Mouse (Mus musculus) brain, embryonic 14.5 days (tissue): Measurements from ENCODE around the gene Cblb.

Source experiments
- CTCF ChIP-seq: fragments of 200-500 bp; IDR thresholded peaks from 2 replicates; pipeline ENCODE4 v1.5.1; 2012; ENCODE audit warnings: inconsistent platforms, mild to moderate bottlenecking, moderate library complexity, borderline replicate concordance; ENCODE audit not compliant: insufficient read depth, insufficient read length; ENCODE audit errors: extremely low read depth
- POLR2A ChIP-seq: fragments of 200-500 bp; IDR thresholded peaks from 2 replicates; pipeline ENCODE4 v1.6.1; 2012; ENCODE audit warnings: mild to moderate bottlenecking, inconsistent platforms, borderline replicate concordance; ENCODE audit not compliant: poor library complexity, insufficient read depth, insufficient read length, severe bottlenecking; ENCODE audit errors: extremely low read depth

DNA sequence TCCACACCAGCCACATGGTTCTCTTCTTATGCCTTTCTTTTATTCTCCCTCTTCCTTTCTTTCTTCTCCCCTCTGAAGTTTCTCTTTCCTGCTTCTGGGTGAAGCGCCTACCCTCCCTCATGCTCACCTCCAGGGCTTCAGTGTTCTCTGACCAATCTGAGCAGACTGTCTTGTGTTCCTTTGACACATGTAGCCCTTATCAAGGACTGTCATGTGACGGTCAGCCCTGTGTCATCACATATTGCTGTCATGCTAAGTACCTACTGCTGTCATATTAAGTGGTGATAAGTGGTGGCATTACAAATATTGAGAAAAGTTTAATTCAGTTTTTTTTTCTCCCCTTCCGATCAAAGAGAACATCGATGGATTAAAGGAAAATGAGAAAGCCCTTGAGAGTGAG, 28.5 kb downstream of the Cblb start:
- TF ChIP-seq POLR2A (no peak), CTCF (no peak)
